Mouse (Mus musculus) embryonic facial prominence, embryonic 10.5 days (tissue): ENCODE results near the gene Wdr4. TPM values are rescaled to one million over a fixed set of nuclear protein-coding genes. Genes with fewer than 3 reads are reported as not detected.

Experiments used
- DNase-seq: peaks from one replicate; pipeline ENCODE4 v3.0.0-alpha.2; 2017; ENCODE audit warnings: low spot score
- H3K27ac ChIP-seq: fragments of 300-500 bp; sonication (generic); replicated peaks from 2 replicates; pipeline ENCODE4 v1.5.1; 2016; ENCODE audit warnings: mild to moderate bottlenecking
- H3K27me3 ChIP-seq: fragments of 300-500 bp; sonication (generic); replicated peaks from 2 replicates; pipeline ENCODE4 v1.6.1; 2016; ENCODE audit warnings: low read depth, mild to moderate bottlenecking; ENCODE audit not compliant: poor library complexity, severe bottlenecking
- H3K36me3 ChIP-seq: fragments of 300-500 bp; sonication (generic); replicated peaks from 2 replicates; pipeline ENCODE4 v1.6.1; 2016; ENCODE audit warnings: mild to moderate bottlenecking, moderate library complexity
- H3K4me1 ChIP-seq: fragments of 300-500 bp; sonication (generic); 2 replicates; pipeline ENCODE4 v1.6.1; 2016
- H3K4me3 ChIP-seq: fragments of 300-500 bp; sonication (generic); 2 replicates; pipeline ENCODE4 v1.5.1; 2016; ENCODE audit warnings: mild to moderate bottlenecking, moderate library complexity
- H3K9me3 ChIP-seq: fragments of 300-500 bp; sonication (generic); 2 replicates; pipeline ENCODE4 v1.6.1; 2016; ENCODE audit warnings: mild to moderate bottlenecking
- WGBS: fragments of 180-500 bp; shearing (Covaris S2); methylation state at CpG from one replicate; pipeline ENCODE4 v1.1.7; 2016; 5-methylcytosine and 5-hydroxymethylcytosine counted together
- microRNA-seq: library from miRNA; unstranded; fragments of <30 nt; microRNA quantifications from one replicate; pipeline ENCODE4, GENCODE M21; 2017
- polyA plus RNA-seq: library from polyadenylated mRNA; unstranded; fragments of >200 nt; fragmentation: Nextera tagmentation; extraction: Ambion mirVana; gene quantifications from 2 replicates; pipeline ENCODE4 v1.2.1, GENCODE M21; 2016

Wdr4 gene
- polyA plus RNA-seq, 1 experiment from 2014 or later, result 67.7 TPM

DNA sequence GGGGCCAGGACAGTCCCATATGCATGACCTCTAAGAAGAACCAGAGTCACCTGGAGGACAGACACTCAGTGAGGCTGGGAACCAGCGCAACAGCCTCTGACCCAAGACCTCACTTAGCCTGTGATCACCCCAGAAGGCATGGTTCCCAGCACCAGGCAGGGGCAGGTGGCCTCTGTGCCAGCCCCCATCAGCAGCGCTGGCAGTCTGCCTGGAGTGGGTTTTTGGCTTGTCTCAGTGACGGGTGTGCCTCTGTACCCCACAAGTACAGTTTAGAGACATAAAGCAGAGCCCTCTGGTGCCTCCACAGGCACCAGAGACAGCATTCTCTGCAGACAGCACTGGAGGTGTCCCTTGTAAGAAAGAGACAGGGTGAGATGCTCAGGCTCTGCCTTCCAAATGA is 69.6 kb downstream of the Wdr4 start:
- no peak for DNase-seq
- H3K4me1 ChIP-seq, result peaks cover 34% of the 10 kb centered on the region
- no peak overlapping the region for H3K27ac ChIP-seq
- WGBS, result 82% methylated on average over 3 of the region's 3 CpGs
- H3K4me3 ChIP-seq, result no peak overlapping the region
- H3K9me3 ChIP-seq, result no peaks in the 10 kb centered on the region
- no peaks in the 10 kb centered on the region for H3K27me3 ChIP-seq
- peaks cover 4% of the 10 kb centered on the region for H3K36me3 ChIP-seq

DNA sequence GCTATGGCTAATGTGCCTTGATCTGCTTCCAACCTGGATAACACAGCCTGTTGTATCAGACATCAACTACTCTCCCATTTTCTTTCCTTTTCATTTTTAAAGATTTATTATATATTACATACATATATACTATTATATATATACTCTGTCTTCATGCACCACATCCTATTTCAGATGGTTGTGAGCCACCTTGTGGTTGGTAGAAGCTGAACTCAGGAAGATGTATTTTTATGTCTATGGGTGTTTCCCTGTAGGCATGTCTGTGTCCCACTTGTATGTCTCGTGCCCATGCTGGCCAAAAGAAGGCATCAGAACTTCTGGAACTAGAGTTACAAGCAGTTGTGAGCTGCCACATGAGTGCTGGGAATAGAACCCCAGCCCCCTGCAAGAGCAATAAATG is 71.3 kb downstream of the Wdr4 start:
- peaks cover 3% of the 10 kb centered on the region; the same call in 1 of the 2 replicates for H3K36me3 ChIP-seq
- no peak overlapping the region for H3K4me3 ChIP-seq
- H3K9me3 ChIP-seq, result no peaks in the 10 kb centered on the region
- no peak for DNase-seq
- no peaks in the 10 kb centered on the region for H3K27me3 ChIP-seq
- no peak overlapping the region for H3K27ac ChIP-seq
- peaks cover 45% of the 10 kb centered on the region for H3K4me1 ChIP-seq
- WGBS, result 90% methylated on average over 1 of the region's 1 CpGs

DNA sequence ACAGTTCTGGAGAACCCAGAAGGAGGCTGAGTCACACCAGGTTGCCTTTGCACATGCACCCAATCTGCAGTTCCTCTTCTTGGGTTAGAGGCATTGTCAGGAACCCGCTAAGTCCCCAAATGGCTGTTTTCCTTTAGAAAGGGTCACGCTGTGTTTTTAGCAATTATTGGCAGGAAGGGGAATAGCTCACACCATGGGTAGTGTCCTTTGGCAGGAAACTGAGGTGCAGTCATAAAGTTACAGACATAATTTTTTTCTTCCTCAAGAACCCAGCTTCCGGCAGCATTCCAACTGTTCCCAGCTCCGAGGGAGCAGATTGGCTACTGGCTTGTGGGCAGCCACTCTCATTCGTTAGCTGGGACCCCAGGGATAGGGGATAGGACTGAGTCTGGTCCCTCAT is 72.0 kb downstream of the Wdr4 start:
- H3K4me3 ChIP-seq, result no peak overlapping the region
- no peak for DNase-seq
- no peaks in the 10 kb centered on the region for H3K9me3 ChIP-seq
- H3K27me3 ChIP-seq, result 0 out of 2 replicates have a peak, but pooled peaks cover 1% of the 10 kb centered on the region
- 82% methylated on average over 5 of the region's 5 CpGs for WGBS
- peaks cover 3% of the 10 kb centered on the region; the same call in 1 of the 2 replicates for H3K36me3 ChIP-seq
- H3K27ac ChIP-seq, result no peak overlapping the region
- peaks cover 51% of the 10 kb centered on the region for H3K4me1 ChIP-seq

DNA sequence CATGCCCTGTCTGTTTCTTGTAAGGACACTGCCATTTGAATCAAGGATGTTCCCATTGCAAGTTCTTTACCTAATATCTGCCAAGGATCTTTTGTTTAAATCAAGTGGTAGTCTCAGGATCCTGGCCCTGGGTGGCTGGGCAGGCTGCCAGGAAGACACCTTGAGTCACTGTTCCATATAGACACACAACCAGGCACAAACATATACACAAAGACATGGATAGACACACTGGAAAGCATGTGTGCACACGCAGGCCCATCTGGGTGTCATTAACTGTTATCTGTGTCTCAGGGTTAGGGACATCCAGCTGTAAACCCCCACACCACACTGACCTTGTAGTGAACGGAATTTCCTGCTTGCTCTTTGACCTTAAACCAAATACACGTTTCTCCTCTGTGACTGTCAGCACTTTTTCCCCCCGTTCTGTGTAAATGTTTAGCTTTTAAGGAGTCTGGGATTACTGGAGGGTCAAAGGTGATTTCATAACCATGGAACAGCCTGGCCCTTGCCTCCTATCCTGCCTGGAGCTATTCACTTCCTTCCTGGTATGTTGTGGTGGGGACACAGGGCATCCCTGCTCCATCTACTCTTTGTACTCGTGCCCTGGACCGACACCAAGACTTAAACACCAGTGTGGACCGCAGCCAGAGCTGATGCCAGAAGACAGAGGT is 74.6 kb downstream of the Wdr4 start:
- DNase-seq, result peak; percentile 42
- H3K27ac ChIP-seq, result peak overlapping the region; percentile 52

More for the DNA sequence above, 74.6 kb downstream of the Wdr4 start:
- Histone ChIP-seq H3K9me3 (no peaks in the 10 kb centered on the region), H3K27me3 (0 out of 2 replicates have a peak, but pooled peaks cover 4% of the 10 kb centered on the region), H3K4me3 (no peak overlapping the region), H3K36me3 (peaks cover 3% of the 10 kb centered on the region; the same call in 1 of the 2 replicates), H3K4me1 (peaks cover 41% of the 10 kb centered on the region)
- 32% methylated on average over 7 of the region's 7 CpGs for WGBS

Small RNA genes within 50 kb of the gene (microRNA-seq; reads per million reads assigned to microRNA genes)
- gene Gm24970, result not detected

Other genes with a start within 250 kb of the Wdr4 start
- gene Rsph1, start 242.6 kb downstream of the Wdr4 start, polyA plus RNA-seq, result 1.8 and 2.1 TPM in 2 replicates
- 5.3 and 7.7 TPM in 2 replicates for gene Slc37a1, start 233.2 kb downstream of the Wdr4 start, polyA plus RNA-seq
- 16.9 and 18.9 TPM in 2 replicates for gene Pde9a, start 133.8 kb downstream of the Wdr4 start, polyA plus RNA-seq
- gene Ndufv3, start 135 bp upstream of the Wdr4 start, polyA plus RNA-seq, result 242 and 244 TPM in 2 replicates
- gene Pknox1, start 44.8 kb upstream of the Wdr4 start, polyA plus RNA-seq, result 22.9 and 25.1 TPM in 2 replicates
- gene Cbs, start 117.3 kb upstream of the Wdr4 start, polyA plus RNA-seq, result 2.5 and 2.8 TPM in 2 replicates
- gene U2af1, start 138.9 kb upstream of the Wdr4 start, polyA plus RNA-seq, result 464 and 498 TPM in 2 replicates
- gene Cryaa, start 157.8 kb upstream of the Wdr4 start, polyA plus RNA-seq, result 0.77 TPM in 1 of 2 replicates, not detected in the other